Mouse (Mus musculus): ENCODE measurements around the gene Lhpp.

GRCm38 (mm10) chr7:132679117-132679516 lies 68.7 kb downstream of the Lhpp start:
- no peak for TF ChIP-seq CTCF (conservative IDR thresholded peaks at IDR 0.05; ENCODE audit: insufficient read depth, insufficient read length, low read depth, low read length)
- TF ChIP-seq POLR2A (IDR thresholded peaks at IDR 0.05; ENCODE audit: low read depth, low read length) = no peak
